Mouse (Mus musculus) large intestine, adult 2 months (tissue): Measurements from ENCODE around the gene Prdm4. TPM values are rescaled to one million over a fixed set of nuclear protein-coding genes. Genes with fewer than 3 reads are reported as not detected.
A peak's percentile ranks its signal among the peaks of the same experiment; 100 is the strongest.

Source experiments
- DNase-seq: peaks from one replicate; pipeline ENCODE4 v3.0.0-alpha.2; 2012; ENCODE audit warnings: low read depth, low spot score
- WGBS: fragments of 180-500 bp; shearing (Covaris S2); methylation state at CpG from one replicate; pipeline ENCODE4 v1.1.7; 2018; 5-methylcytosine and 5-hydroxymethylcytosine counted together
- polyA plus RNA-seq: library from polyadenylated mRNA; depleted of rRNA; stranded (reverse); fragments of >200 nt; gene quantifications from 2 replicates; pipeline ENCODE4 v1.2.3, GENCODE M21; 2012; rRNA removed

Gene Prdm4
- polyA plus RNA-seq, 1 experiment: 16.0 TPM

DNA sequence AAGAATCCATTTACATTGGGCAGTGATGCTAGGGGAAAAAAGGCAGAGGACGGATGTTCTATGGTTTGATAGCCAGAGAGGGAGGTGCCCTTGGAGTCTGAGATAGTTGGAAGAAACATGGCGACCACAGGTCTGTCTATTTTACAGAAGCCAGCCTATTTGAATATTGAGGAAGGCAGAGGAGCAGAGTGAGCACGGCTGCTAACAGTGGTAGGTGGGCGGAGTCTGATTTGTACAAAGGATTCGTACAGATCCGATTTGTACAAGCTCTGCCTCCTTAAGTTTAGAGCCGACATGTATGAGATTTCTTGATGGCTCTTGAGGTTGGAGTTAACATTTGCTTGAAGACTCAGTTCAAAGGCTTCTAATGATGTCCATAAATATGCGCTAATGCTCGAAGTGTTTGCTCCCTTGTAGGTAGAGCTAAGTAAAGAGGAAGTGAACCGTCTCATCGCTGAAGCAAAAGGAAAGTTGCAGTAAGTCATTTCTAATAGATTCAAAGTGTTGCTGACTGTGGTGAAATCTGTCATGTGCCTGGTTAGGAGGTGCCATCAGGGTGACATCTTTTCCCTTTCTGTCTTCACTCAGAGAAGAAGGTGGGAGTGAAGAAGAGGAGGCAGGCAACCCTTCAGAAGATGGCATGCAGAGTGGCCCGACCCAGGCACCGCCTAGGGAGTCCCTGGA is 42.9 kb downstream of the Prdm4 start:
- no peak for DNase-seq
- WGBS: 85% methylated on average over 13 of the region's 13 CpGs

DNA sequence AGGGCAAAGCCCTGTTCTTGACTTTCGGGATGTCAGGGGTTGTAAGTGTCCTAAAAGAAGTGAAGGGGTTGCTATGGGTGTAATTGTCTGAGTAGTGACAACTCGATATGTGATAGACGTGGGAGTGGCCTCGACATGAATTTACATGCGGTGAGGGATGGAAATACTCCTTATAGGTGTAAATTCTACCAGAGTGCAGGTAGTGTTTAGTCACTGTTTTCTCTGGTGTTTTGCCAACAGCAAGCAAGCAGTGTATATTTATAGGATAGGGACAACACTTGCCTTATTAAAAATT is 44.5 kb downstream of the Prdm4 start:
- DNase-seq: peak; percentile 2
- WGBS: under 1% methylated on average over 5 of the region's 5 CpGs

DNA sequence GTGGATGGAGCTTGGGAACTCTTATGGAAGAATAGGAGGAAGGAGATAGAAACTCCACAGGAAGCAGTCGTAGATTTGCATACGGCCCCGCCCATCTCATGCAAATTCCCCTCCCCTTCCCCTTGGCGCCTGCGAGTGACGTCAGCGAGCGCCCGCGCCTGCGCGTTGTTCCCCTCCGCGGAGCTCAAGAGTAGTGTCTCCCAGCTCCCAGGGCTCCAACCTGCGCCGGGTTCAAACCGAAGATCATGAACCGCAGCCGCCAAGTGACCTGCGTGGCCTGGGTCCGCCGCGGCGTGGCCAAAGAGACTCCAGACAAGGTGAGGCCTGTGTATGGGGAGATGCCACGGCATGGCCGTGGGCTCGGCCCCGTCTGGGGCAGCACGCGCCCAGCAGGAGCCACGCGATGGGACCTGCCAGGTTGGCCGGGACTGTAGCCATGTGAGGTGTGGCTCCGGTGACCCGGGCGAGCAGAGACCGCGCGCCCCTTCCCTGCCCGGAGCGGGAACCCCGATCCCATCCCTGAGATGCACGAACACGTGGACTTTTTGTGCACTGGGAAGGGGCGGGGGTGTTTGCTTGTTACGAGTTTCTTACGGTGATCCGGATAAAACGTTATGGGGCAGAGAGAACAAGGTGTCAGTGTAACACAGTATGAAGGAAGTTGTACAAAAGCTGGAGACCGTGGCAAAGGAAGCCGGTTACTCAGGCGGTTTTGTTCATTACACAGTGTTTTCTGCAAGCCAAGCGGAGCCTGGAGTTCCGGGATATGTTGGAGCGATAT is 45.1 kb downstream of the Prdm4 start:
- peak; percentile 53 for DNase-seq
- under 1% methylated on average over 55 of the region's 55 CpGs for WGBS

DNA sequence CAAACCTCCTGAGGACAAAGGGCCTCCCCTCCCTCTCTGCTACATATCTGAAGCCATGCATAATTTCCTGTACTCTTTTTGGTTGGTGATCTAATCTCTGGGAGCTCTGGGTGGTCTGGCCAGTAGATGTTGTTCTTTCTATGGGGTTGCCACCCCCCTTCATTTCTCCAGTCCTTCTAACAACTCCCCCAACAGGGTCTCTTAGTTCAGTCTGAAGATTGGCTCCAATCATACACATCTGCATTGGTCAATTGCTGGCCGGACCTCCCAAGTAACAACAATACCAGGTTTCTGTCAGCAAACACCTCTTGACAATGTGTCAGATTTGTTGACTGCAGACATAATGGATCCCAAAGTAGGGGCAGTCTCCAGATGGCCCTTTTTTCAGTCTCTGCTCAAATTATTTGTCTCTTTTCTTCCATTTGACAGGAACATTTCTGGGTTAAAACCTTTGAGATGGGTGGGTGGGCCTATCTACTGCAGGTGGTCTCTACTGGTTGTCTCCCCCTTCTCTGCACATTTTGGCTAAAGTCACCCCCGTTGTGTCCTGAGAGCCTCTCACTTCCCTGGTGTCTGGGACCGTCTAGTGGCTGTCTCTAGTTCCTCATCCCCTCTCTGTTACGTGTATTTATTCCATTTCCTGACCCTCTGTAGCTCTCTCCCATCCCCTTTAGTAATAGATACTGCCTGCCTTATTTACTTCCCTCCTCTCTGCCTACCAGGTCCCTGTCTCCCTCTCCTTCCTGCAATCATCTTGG is 70.7 kb downstream of the Prdm4 start:
- WGBS: 80% methylated on average over 4 of the region's 4 CpGs
- DNase-seq: no peak

Other genes with a start within 250 kb of the Prdm4 start
- 10.1 and 10.2 TPM in 2 replicates for gene Pwp1, start 87.6 kb downstream of the Prdm4 start, polyA plus RNA-seq
- 0.12 TPM in 1 of 2 replicates, not detected in the other for gene Ascl4, start 10.5 kb upstream of the Prdm4 start, polyA plus RNA-seq
- 61.9 and 66.5 TPM in 2 replicates for gene Rtcb, start 40.7 kb upstream of the Prdm4 start, polyA plus RNA-seq
- gene Bpifc, start 94.8 kb upstream of the Prdm4 start, polyA plus RNA-seq: not detected in 2 replicates
- gene Fbxo7, start 104.8 kb upstream of the Prdm4 start, polyA plus RNA-seq: 23.4 and 26.6 TPM in 2 replicates